Mouse (Mus musculus): Measurements from ENCODE around the gene Chka.

DNA sequence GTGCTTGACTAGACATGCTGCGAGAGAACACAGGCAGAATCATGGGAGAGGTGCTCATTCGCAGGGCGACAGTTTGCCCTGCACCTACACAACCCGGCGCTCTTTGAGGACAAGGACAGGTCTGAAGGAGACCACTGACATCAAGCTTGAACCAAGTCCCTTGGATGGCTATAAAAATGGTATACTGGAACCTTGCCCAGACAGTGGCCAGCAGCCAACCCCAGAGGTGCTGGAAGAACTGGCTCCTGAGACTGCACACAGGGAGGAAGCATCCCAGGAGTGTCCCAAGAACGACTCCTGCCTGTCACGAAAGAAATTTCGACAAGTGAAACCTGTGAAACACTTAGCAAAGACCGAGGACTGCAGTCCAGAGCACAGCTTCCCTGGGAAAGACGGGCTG is 37.1 kb upstream of the Chka start:
- TF ChIP-seq POLR2A (IDR thresholded peaks at IDR 0.05; ENCODE audit: insufficient read depth, low read depth, low read length) (no peak), CTCF (IDR thresholded peaks at IDR 0.05) (no peak)
